Mouse (Mus musculus): ENCODE data around the gene Tll2. TPM values are rescaled to one million over a fixed set of nuclear protein-coding genes. Genes with fewer than 3 reads are reported as not detected.

Tll2 gene
- polyA plus RNA-seq (2021; fragmentation: Nextera tagmentation): 0.23 and 0.34 TPM in 2 replicates
- long read RNA-seq, experiment 1, partial matches to known transcripts: 1 of 1 reads
- long read RNA-seq, experiment 1, other reads (novel, unspliced or antisense): 0 of 1 reads
- long read RNA-seq, experiment 2, partial matches to known transcripts: 1 of 1 reads
- long read RNA-seq, experiment 2, other reads (novel, unspliced or antisense): 0 of 1 reads

GRCm38 (mm10) chr19:41206811-41207344 is at the start of gene Tll2:
TSS of gene Tll2 (minus strand) at chr19:41206835.

DNA sequence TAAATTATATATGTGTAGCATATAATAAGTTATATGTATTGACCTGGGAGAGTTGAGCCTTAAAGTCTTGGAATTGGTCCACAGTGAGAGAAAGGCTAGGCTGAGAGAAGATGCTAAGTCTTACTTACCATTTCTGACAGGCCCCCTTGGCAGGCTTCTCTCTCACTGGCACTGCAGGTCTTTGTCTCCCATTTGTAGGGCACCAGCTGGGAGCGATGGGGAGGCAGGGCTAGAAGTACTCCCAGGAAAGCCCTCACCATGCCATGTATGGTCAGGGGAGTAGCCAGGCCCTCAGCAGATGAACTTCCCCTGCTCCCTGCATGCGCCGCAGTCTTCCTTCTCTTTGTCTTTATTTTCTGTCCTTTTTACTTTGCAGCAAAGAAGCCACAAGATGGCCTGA is 129.7 kb downstream of the Tll2 start, which contains the start of gene Opalin:
Gene Opalin (minus strand): TSS at position 208 of the 400 bp plus-strand sequence.

Other genes with a start within 250 kb of the Tll2 start
- gene Blnk, start 212.3 kb downstream of the Tll2 start, polyA plus RNA-seq (2021; fragmentation: Nextera tagmentation): 7.9 and 10.3 TPM in 2 replicates
- 0.05 and 0.10 TPM in 2 replicates for gene Dntt, start 177.6 kb downstream of the Tll2 start, polyA plus RNA-seq (2021; fragmentation: Nextera tagmentation)
- 61.0 and 65.8 TPM in 2 replicates for gene Opalin, start 129.7 kb downstream of the Tll2 start, polyA plus RNA-seq (2021; fragmentation: Nextera tagmentation)
- gene Tm9sf3, start 57.2 kb upstream of the Tll2 start, polyA plus RNA-seq (2021; fragmentation: Nextera tagmentation): 14.8 and 40.6 TPM in 2 replicates
- gene Pik3ap1, start 178.3 kb upstream of the Tll2 start, polyA plus RNA-seq (2021; fragmentation: Nextera tagmentation): 0.98 and 1.2 TPM in 2 replicates